Mouse (Mus musculus) myocyte (in vitro differentiated cells): ENCODE results near the gene Twnk.

ENCODE experiments used
- POLR2A ChIP-seq: IDR thresholded peaks from one replicate; pipeline ENCODE4 v1.6.1; 2011; ENCODE audit warnings: low read depth, mild to moderate bottlenecking, control low read depth, moderate library complexity; ENCODE audit not compliant: insufficient read length
- POLR2AphosphoS2 ChIP-seq: IDR thresholded peaks from one replicate; pipeline ENCODE4 v1.6.1; 2011; ENCODE audit warnings: low read depth, control low read depth; ENCODE audit not compliant: insufficient read length
- SRF ChIP-seq: IDR thresholded peaks from one replicate; pipeline ENCODE4 v1.6.1; 2011; ENCODE audit warnings: low read depth; ENCODE audit not compliant: control insufficient read depth, insufficient read length

- TF ChIP-seq POLR2A, result no peak
- no peak for TF ChIP-seq SRF
- no peak for TF ChIP-seq POLR2AphosphoS2
Measured at GRCm38 (mm10) chr19:45040214-45040613, 34.8 kb downstream of the Twnk start.
